Mouse (Mus musculus) adrenal gland, postnatal 14 days (tissue): Measurements from ENCODE around the gene Stk11. TPM values are rescaled to one million over a fixed set of nuclear protein-coding genes. Genes with fewer than 3 reads are reported as not detected.
A peak's percentile ranks its signal among the peaks of the same experiment; 100 is the strongest.

Experiments
- DNase-seq: peaks from one replicate; pipeline ENCODE4 v3.0.0; 2021; ENCODE audit warnings: mixed read lengths
- total RNA-seq: library from RNA; stranded (reverse); gene quantifications from 2 replicates; pipeline ENCODE4 v1.2.3, GENCODE M21; 2021

Stk11 gene
- total RNA-seq, 1 experiment from 2014 or later = 147 TPM

DNA sequence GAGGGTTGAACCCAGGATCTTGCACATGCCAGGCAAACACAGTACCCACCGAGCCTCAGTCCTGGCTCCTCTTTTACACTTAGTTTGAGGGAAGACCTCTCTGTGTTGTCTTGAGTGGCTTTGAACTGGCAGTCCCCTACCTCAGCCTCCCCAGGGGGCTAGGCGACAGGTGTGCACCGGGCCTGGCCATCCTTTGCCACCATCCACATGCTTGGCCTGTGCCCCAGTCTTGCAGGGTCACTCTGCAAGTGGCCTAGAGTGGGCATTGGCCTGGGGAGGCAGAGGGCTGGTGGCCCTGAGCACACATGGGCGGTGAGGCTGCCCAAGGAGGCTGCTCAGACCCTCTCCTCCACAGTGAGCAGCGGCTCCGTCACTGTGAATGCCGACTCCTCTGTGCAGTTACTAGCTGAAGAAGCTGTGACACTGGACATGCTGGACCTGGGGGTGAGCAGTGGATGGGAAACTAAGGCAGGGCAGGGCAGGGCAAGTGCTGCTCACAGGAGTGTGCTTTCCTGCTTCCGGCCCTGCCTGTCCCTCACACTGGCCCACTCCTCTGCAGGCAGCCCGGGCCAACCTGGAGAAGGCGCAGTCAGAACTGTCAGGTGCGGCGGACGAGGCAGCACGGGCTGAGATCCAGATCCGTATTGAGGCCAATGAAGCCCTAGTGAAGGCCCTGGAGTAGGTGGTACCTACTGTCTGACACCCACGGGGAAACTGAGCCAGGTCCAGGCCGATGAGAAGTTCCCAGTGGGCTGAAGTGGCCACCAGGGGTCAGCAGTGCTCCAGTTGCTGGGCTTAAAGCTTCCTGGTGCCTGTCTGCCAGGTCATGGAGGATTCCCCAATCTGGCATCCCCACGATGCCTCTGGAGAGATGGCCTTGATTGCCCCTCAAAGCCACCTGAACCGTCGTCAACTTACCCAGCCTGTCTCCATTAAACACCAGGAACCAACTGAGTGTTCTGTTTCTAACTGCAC is 29.5 kb downstream of the Stk11 start:
- DNase-seq = peak; percentile 85

DNA sequence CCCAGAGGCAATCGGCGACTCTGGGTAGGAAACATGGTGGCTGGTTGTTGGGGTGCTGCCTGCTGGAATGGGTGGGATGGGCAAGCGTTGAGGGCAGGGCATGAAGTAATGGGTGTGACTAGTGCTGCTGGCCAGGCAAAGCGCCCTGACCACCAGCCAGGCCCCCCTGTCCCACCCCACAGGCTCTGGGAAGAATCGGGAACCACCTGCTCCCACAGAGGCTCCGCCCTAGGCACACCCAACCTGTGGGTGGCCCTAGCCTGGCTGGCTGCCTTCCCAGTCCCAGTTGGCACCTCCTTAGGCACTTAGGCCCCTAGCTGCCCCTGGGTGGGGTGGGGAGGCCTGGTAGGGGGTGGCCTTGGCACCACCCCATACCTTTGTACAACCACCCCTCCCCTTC is 30.3 kb downstream of the Stk11 start:
- DNase-seq = peak; percentile 71

GRCm38 (mm10) chr10:80146568-80147011 is 31.0 kb downstream of the Stk11 start:
- DNase-seq = peak; percentile 62

DNA sequence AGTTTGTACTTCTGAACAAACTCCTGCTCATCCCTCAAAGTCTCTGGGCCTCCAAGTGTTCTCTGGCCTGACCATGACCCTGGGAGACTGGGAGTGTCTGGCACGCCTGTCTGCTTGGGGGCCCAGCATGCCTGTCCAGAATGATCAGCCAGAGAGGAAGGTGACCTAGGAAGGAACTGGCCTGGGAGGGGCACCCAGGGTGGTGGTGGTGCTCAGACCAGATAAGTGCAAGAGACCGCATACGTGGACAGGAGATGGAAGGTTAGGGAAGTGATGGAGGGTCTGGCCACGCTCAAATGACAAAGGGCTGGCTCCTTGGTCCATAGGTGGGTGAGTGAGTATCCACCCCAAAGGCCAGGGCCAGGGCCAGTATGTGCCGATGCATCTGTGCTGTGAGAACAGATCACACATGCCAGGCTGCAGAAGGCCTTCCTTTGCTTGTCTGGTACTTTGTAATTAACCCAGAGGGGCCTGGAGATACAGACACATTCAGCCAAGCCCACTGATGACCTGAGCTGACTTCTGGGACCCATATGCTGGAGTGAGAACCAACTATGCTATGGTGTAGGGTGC is 31.6 kb downstream of the Stk11 start:
- no peak for DNase-seq

GRCm38 (mm10) chr10:80147719-80148601 is 32.4 kb downstream of the Stk11 start, which contains the start of gene Midn:
Midn (plus strand) TSS chr10:80148272.
- DNase-seq = peak; percentile 93

DNA sequence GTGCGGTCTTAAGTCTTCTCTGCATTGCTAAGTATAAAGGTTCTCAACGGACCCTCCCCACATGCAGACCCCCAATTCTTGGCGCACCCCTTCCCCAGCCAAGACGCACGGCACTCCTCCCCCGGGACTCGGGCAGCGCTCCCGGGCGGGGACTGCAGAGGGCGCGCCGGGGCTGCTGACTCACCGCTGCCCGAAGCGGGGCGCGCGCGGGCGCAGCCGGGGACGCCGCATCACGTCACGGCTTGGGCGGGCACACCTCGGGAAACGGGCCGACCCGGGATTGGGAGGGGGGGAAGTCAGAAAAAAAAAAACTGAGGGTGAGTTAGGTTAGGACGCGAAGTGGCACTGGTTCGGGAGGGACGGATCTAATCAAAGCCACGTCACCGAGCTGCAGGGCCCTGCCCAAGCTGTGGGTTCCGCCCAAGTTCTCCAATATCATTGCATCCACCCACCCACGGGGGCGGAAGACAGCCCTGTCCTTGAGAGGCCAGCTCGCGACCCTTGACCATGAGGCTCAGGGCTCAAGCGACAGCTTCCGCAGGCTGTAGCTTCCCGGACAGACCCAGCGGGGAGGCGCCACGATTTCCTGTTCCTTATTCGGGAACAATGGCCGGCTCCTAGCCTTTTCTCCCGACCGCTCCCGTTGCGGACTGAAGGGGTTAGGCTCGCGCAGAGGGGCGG is 33.1 kb downstream of the Stk11 start:
- peak; percentile 98 for DNase-seq

DNA sequence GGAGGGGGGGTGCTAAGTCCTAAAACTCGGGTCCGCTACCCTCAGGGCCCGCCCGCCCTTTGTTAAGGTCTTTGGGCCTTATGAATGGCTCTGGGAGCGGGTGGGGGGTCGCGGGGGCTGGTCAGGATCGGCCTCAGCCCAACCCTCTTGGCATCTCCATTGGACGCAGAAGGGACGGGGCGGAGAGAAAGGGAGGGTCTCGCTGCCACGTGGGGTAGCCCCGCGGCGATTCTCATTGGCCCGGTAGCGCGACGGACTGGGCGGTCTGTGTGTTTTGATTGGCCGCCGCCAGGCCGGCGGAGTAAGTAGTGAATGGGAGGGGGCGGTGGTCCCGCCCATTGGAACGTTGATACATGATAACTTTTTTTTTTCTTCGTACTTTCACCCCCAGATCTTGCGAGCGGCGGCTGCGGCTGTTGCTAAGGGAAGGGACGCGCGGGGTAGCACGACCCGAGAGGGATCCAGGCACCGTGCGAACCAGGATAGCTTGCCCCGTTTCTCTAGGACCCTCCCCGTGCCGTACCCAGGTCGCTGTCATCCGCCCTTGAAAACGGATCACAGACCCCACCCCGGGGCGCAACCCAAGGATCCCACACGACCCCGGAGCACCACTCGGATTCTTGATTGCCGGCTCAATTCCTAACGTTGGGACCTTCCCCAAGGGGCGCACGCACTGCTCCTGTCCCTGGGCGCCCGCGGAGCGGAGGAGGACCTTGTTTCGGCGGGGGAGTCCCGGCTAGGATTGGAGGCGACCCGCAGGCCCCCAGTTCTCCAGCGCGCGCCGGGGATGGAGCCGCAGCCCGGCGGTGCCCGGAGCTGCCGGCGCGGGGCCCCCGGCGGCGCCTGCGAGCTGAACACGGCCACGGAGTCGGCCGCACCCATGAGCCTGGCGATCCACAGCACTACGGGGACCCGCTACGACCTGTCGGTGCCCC is 34.0 kb downstream of the Stk11 start:
- peak; percentile 99 for DNase-seq

DNA sequence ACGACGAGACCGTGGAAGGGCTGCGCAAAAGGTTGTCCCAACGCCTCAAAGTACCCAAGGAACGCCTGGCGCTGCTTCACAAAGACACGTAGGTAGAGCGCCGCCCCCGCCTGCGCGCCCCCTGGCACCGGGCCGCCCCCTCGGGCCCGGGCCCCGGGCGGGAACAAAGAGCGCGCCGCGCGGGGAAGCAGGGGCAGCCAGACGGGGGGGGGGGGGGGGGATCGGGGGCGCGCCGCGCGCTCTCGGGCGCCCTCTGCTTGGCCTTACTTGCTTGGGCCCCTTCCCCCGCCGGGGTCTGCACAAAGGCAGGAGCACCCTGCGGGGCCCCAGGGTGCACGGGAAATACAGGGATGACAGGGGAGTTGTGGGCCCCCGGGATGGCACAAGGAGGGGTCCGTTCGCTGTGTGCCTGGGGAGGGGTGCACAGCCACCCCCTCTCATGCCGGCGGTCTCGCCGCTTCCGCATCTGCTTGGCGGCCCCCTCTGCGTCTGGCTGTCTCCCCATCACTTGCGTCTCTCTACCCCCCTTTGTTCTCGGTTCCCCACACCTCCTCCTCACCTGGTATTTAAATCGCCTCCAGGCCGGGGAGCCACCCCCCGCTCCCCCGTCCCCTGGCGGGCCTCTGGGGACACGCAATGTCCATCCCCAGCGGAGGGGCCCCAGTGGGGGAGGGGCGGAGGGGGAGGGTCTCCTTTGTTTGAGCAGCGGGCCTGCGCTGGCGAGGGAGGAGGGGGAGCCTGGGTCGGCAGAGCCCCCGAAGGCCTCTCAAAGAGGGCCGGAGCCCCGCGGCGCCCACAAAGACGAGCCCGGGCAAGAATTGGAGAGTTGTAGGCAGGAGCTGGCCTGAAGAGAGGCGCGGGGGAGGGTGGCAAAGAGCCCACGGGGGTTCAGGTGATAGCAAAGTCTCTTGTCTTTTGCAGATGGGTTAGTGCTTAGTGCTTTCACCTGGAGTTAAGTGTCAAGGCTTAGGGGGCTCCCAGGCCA is 34.9 kb downstream of the Stk11 start:
- peak; percentile 75 for DNase-seq

DNA sequence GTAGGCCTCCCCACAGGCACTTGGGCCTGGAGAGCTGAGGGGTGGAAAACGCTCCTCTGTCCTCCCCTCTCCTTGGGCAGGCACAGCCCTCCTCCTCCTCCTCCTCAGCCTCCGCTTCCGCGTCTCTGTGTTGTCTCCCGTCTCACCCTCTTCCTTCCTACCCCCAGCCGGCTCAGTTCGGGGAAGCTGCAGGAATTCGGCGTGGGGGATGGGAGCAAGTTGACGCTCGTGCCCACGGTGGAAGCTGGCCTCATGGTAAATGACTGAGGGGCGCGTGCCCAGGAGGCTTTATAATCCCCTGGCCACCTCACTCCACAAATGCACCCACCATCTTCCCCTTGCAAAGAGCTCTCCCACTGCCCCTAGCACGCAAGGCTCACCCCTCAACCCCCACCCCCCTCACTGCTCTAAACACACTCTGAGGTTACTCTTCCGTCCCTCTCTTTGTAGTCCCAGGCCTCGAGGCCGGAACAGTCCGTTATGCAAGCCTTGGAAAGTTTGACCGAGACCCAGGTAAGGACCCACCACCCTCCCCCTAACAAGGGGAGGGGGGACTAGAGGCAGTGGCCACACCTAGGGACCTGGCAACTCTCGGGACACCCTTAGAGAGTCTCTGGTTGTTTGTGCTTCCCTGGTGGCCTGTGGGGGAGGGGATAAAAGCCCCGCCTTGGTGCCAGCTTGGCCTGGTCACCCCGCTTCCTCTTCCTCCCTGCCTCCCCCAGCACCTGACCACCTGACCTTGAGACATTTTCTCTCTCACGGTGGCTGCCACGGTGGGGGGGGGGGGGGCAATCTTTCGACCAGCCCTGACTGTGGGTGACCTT is 35.8 kb downstream of the Stk11 start:
- peak; percentile 83 for DNase-seq

- peak; percentile 78 for DNase-seq
These were observed 36.7 kb downstream of the Stk11 start for GRCm38 (mm10) chr10:80152071-80152872.

DNA sequence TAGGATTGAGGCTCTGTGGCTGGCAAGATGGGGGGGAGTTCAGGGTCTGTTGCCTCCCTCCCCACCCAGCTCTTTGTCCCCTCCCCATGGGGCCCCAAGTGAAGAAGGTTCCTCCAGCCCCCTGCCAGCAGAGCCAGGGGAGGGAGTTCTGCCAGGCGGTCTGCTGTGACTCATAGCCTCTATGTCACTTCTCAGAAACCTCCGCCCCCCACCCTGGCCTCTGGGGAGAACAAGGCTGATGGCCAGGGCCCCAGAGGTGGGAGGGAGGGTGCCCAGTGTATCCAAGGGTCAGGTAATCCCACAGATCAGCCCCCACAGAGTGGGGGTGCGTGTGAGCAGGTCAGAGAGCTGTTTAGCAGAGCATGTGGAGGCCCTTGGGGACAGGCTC is 37.3 kb downstream of the Stk11 start:
- DNase-seq = peak; percentile 91

- no peak for DNase-seq
These were observed 38.1 kb downstream of the Stk11 start for GRCm38 (mm10) chr10:80153713-80154112.

GRCm38 (mm10) chr10:80154384-80154783 is 38.8 kb downstream of the Stk11 start:
- DNase-seq = no peak

DNA sequence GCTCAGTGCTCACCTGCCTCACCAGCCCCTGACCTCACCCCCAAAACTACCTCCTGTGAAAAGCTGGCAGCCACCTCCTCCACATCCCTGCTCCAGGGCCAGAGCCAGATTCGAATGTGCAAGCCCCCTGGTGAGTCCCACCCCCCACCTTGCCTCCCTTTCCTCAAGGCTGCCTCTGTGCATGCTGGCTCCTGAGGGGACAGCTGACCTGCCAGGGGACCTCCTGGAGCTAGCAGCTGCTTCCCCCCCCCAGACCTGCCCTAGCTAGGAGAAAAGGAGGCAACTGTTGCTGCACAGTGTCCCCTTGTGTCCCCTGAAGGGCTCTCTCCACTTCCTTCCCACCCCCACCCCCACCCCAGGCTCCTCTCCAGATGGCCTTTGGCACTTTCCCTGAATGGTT is 39.7 kb downstream of the Stk11 start:
- no peak for DNase-seq

DNA sequence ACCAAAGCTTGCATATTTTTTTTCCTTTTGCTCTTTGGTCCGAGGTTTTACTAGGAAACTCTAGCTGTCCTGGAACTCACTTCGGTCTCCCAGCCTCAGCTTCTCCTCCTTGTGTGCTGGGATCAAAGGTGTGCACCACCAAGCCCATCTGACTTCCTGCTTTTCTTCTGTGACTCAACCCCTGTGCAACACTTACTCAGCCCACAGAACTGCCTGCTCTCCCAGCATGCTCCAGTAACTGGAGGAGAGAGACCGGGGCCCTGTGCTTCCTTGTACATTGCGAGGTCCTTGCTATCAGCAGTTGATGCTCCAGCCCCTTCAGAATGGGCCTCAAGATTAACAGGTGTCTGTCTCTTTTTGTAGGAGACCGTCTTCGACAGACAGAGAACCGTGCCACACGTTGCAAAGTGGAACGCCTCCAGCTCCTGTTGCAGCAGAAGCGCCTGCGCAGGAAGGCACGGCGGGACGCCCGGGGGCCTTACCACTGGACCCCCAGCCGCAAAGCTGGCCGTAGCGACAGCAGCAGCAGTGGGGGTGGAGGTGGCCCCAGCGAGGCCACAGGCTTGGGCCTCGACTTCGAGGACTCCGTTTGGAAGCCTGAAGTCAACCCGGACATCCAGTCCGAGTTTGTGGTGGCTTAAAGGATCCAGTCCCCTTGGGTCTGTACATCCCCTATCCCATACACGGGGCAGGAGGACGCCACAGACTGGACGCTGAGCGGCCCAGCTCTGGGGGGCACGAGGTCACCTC is 40.6 kb downstream of the Stk11 start:
- no peak for DNase-seq

DNA sequence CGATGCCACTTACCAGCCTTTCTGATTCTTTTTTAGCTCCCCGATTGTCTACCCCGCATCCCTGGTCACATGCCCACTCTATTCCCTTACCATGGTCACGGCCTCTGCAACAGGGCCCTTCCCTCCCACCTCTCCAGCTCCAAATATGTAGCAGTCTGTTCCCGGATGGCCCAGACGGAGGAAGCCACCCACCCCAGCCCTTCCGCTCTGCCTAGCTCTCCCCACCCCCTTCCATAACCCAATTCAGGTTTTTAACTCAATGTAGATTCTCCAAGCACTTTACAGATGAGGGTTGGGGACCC is 41.1 kb downstream of the Stk11 start:
- peak; percentile 49 for DNase-seq
